Mouse (Mus musculus) stomach, embryonic 14.5 days (tissue): ENCODE measurements around the gene Tex35. TPM values are rescaled to one million over a fixed set of nuclear protein-coding genes. Genes with fewer than 3 reads are reported as not detected.

ENCODE experiments used
- ATAC-seq: fragments of 200-750 bp; cut with Nextera tagmentation; 2 replicates; pipeline ENCODE4 v1.8.0; 2017; ENCODE audit warnings: low read depth, moderate TSS enrichment; ENCODE audit not compliant: insufficient number of reproducible peaks, insufficient read depth, low FRiP score
- H3K27ac ChIP-seq: fragments of 300-500 bp; sonication (generic); 2 replicates; pipeline ENCODE4 v1.5.1; 2014; ENCODE audit warnings: mild to moderate bottlenecking, low read length, moderate library complexity, mixed read lengths
- H3K27me3 ChIP-seq: fragments of 300-500 bp; sonication (generic); 2 replicates; pipeline ENCODE4 v1.6.1; 2014; ENCODE audit warnings: low read length, control low read depth, mixed read lengths; ENCODE audit not compliant: control insufficient read depth, insufficient read depth
- H3K36me3 ChIP-seq: fragments of 300-500 bp; sonication (generic); 2 replicates; pipeline ENCODE4 v1.6.1; 2014; ENCODE audit warnings: mild to moderate bottlenecking, control low read depth, low read length, moderate library complexity, mixed read lengths; ENCODE audit not compliant: control insufficient read depth, insufficient read depth
- H3K4me1 ChIP-seq: fragments of 300-500 bp; sonication (generic); 2 replicates; pipeline ENCODE4 v1.6.1; 2014; ENCODE audit warnings: low read length, control low read depth, mixed read lengths; ENCODE audit not compliant: control insufficient read depth, insufficient read depth
- H3K4me2 ChIP-seq: fragments of 300-500 bp; sonication (generic); replicated peaks from 2 replicates; pipeline ENCODE4 v1.6.1; 2014; ENCODE audit warnings: low read depth, low read length, control low read depth
- H3K4me3 ChIP-seq: fragments of 300-500 bp; sonication (generic); 2 replicates; pipeline ENCODE4 v1.5.1; 2014; ENCODE audit warnings: low read depth, low read length, control low read depth
- H3K9ac ChIP-seq: fragments of 300-500 bp; sonication (generic); replicated peaks from 2 replicates; pipeline ENCODE4 v1.6.1; 2014; ENCODE audit warnings: low read depth, mild to moderate bottlenecking, control low read depth, low read length, moderate library complexity, mixed read lengths
- H3K9me3 ChIP-seq: fragments of 300-500 bp; sonication (generic); 2 replicates; pipeline ENCODE4 v1.6.1; 2016; ENCODE audit warnings: low read depth, low read length, control low read depth; ENCODE audit not compliant: control insufficient read depth
- WGBS: fragments of 180-500 bp; shearing (Covaris S2); extraction: QIAGEN DNeasy Blood & Tissue Kit; methylation state at CpG from one replicate; pipeline ENCODE4 v1.1.7; 2014; 5-methylcytosine and 5-hydroxymethylcytosine counted together
- polyA plus RNA-seq: library from polyadenylated mRNA; unstranded; fragments of >200 nt; fragmentation: Nextera tagmentation; extraction: Ambion mirVana; gene quantifications from 2 replicates; pipeline ENCODE4 v1.2.1, GENCODE M21; 2014

The Tex35 gene
- polyA plus RNA-seq, 1 experiment from 2014 or later, result not detected

GRCm38 (mm10) chr1:157079384-157080025 is 29.0 kb downstream of the Tex35 start:
- H3K4me1 ChIP-seq, result no peaks in the 10 kb centered on the region
- H3K36me3 ChIP-seq, result no peaks in the 10 kb centered on the region
- WGBS, result 44% methylated on average over 11 of the region's 11 CpGs
- no peak overlapping the region for H3K4me2 ChIP-seq
- no peak overlapping the region; the same call in 1 of the 2 replicates for H3K27ac ChIP-seq
- peak; percentile 29 for ATAC-seq
- H3K9me3 ChIP-seq, result no peaks in the 10 kb centered on the region
- H3K9ac ChIP-seq, result no peak overlapping the region
- H3K27me3 ChIP-seq, result no peaks in the 10 kb centered on the region
- no peak overlapping the region for H3K4me3 ChIP-seq

- H3K9me3 ChIP-seq, result no peaks in the 10 kb centered on the region
- no peaks in the 10 kb centered on the region for H3K27me3 ChIP-seq
- no peak for ATAC-seq
- no peak overlapping the region for H3K9ac ChIP-seq
- no peak overlapping the region for H3K4me2 ChIP-seq
- no peaks in the 10 kb centered on the region for H3K4me1 ChIP-seq
- 59% methylated on average over 43 of the region's 43 CpGs for WGBS
- H3K27ac ChIP-seq, result no peak overlapping the region
- no peak overlapping the region for H3K4me3 ChIP-seq
- H3K36me3 ChIP-seq, result no peaks in the 10 kb centered on the region
These were observed 31.4 kb downstream of the Tex35 start for GRCm38 (mm10) chr1:157076781-157077705.

- H3K27me3 ChIP-seq, result no peaks in the 10 kb centered on the region
- H3K36me3 ChIP-seq, result no peaks in the 10 kb centered on the region
- no peak overlapping the region for H3K9ac ChIP-seq
- H3K4me2 ChIP-seq, result no peak overlapping the region
- no peak for ATAC-seq
- no peaks in the 10 kb centered on the region for H3K9me3 ChIP-seq
- H3K4me1 ChIP-seq, result no peaks in the 10 kb centered on the region
- no peak overlapping the region for H3K27ac ChIP-seq
- 7% methylated on average over 15 of the region's 15 CpGs for whole genome bisulfite sequencing
- H3K4me3 ChIP-seq, result no peak overlapping the region
These were observed 32.2 kb downstream of the Tex35 start for GRCm38 (mm10) chr1:157076257-157076656.

GRCm38 (mm10) chr1:157074937-157075336 is 33.5 kb downstream of the Tex35 start:
- no peak for ATAC-seq

GRCm38 (mm10) chr1:157074371-157074770 is 34.1 kb downstream of the Tex35 start:
- 81% methylated on average over 6 of the region's 6 CpGs for WGBS
- no peak overlapping the region for H3K9ac ChIP-seq
- no peaks in the 10 kb centered on the region for H3K36me3 ChIP-seq
- ATAC-seq, result no peak
- H3K9me3 ChIP-seq, result no peaks in the 10 kb centered on the region
- H3K27me3 ChIP-seq, result no peaks in the 10 kb centered on the region
- no peak overlapping the region for H3K4me3 ChIP-seq
- no peaks in the 10 kb centered on the region for H3K4me1 ChIP-seq
- H3K27ac ChIP-seq, result no peak overlapping the region
- no peak overlapping the region for H3K4me2 ChIP-seq

More at GRCm38 (mm10) chr1:157074937-157075336, 33.5 kb downstream of the Tex35 start:
- Histone ChIP-seq H3K27ac (no peak overlapping the region), H3K4me2 (no peak overlapping the region), H3K27me3 (no peaks in the 10 kb centered on the region), H3K4me3 (no peak overlapping the region), H3K9me3 (no peaks in the 10 kb centered on the region), H3K4me1 (no peaks in the 10 kb centered on the region), H3K9ac (no peak overlapping the region), H3K36me3 (no peaks in the 10 kb centered on the region)
- 60% methylated on average over 7 of the region's 7 CpGs for WGBS

GRCm38 (mm10) chr1:157073592-157073991 is 34.9 kb downstream of the Tex35 start:
- 14% methylated on average over 4 of the region's 4 CpGs for WGBS

GRCm38 (mm10) chr1:157069181-157069828 is 39.2 kb downstream of the Tex35 start:
- WGBS, result 88% methylated on average over 15 of the region's 15 CpGs
- Histone ChIP-seq H3K27me3 (no peaks in the 10 kb centered on the region), H3K4me1 (no peaks in the 10 kb centered on the region), H3K4me3 (no peak overlapping the region), H3K9ac (no peak overlapping the region), H3K36me3 (no peaks in the 10 kb centered on the region), H3K4me2 (no peak overlapping the region), H3K27ac (no peak overlapping the region), H3K9me3 (no peaks in the 10 kb centered on the region)
- no peak for ATAC-seq

More at GRCm38 (mm10) chr1:157073592-157073991, 34.9 kb downstream of the Tex35 start:
- Histone ChIP-seq H3K27me3 (no peaks in the 10 kb centered on the region), H3K9me3 (no peaks in the 10 kb centered on the region), H3K4me3 (no peak overlapping the region), H3K9ac (no peak overlapping the region), H3K4me1 (no peaks in the 10 kb centered on the region), H3K36me3 (no peaks in the 10 kb centered on the region), H3K27ac (no peak overlapping the region), H3K4me2 (no peak overlapping the region)
- peak; percentile 50; the same call in 1 of the 2 replicates for ATAC-seq

GRCm38 (mm10) chr1:157068316-157068715 is 40.2 kb downstream of the Tex35 start:
- H3K27me3 ChIP-seq, result no peaks in the 10 kb centered on the region

More at GRCm38 (mm10) chr1:157068316-157068715, 40.2 kb downstream of the Tex35 start:
- no peak for ATAC-seq
- no peaks in the 10 kb centered on the region for H3K9me3 ChIP-seq
- H3K4me1 ChIP-seq, result peaks cover 4% of the 10 kb centered on the region; the same call in 1 of the 2 replicates
- H3K4me3 ChIP-seq, result no peak overlapping the region
- H3K4me2 ChIP-seq, result no peak overlapping the region
- no peaks in the 10 kb centered on the region for H3K36me3 ChIP-seq
- H3K27ac ChIP-seq, result no peak overlapping the region
- no peak overlapping the region for H3K9ac ChIP-seq
